ENCODE assay signal across 8 mouse cellular contexts in the genomic region with DNA sequence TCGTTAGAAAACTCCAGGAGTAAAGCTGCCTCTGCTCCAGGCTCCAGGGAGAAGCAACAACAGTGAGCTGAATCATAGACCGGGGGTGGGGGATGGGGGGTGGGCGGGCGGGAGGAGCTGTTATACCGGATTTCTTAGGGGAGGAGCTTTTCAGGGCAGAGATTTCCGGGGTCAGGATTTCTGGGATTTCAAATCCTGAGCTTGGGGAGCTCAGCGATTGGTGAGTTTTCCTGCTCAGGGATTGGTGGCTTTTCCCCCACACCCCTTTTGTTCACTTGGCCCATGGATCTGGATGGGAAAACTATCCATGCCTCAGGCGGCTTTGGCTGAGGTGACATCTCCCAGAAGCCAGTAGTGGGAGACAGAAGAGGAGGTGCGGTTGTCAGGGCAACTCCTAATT. TPM values are rescaled to one million over a fixed set of nuclear protein-coding genes. Genes with fewer than 3 reads are reported as not detected.
DNase-seq lines count a peak whose midpoint lies in the region; ATAC-seq and TF ChIP-seq lines count a peak whose summit lies in the region.

No protein-coding gene starts in this region.

- DNase-seq in spleen, adult 2 months (ENCODE audit: low read depth in 1 of 2, low spot score in 2 of 2) = no peak
- no peak for DNase-seq in spleen, postnatal 14 days (ENCODE audit: low spot score in 2 of 2)
- DNase-seq in heart, postnatal 4 days = peak; percentile 59
- DNase-seq in layer of hippocampus, adult 2 months (ENCODE audit: low spot score in 2 of 2) = peak; percentile 48 to 77
- DNase-seq in liver, postnatal 0 days = peak; percentile 55
- DNase-seq in ovary, postnatal 36 days (ENCODE audit: low spot score) = peak; percentile 44
- DNase-seq in spleen, adult 18-20 months = no peak

- peaks cover 15% of the 10 kb centered on the region for H3K36me3 ChIP-seq in spleen, adult 2 months (ENCODE audit: control insufficient read depth, insufficient read depth, low read length)
- H3K36me3 ChIP-seq in forebrain, embryonic 16.5 days (ENCODE audit: control insufficient read depth, insufficient read depth) = peaks cover 17% of the 10 kb centered on the region
- peaks cover 33% of the 10 kb centered on the region for H3K36me3 ChIP-seq in liver, postnatal 0 days (replicated peaks; ENCODE audit: insufficient read depth, low read length)

- H3K9me3 ChIP-seq in forebrain, embryonic 16.5 days (ENCODE audit: control insufficient read depth, low read length) = no peaks in the 10 kb centered on the region
- H3K9me3 ChIP-seq in liver, postnatal 0 days (ENCODE audit: low read length) = no peaks in the 10 kb centered on the region

- TF ChIP-seq POLR2A in spleen, adult 2 months (IDR thresholded peaks at IDR 0.05; ENCODE audit: low read depth, low read length) = no peak

- peak overlapping the region; percentile 32 for H3K9ac ChIP-seq in forebrain, embryonic 16.5 days (replicated peaks; ENCODE audit: low read depth, low read length)
- no peak overlapping the region for H3K9ac ChIP-seq in liver, postnatal 0 days (replicated peaks)

- no peak for TF ChIP-seq EP300 in liver, postnatal 0 days (IDR thresholded peaks at IDR 0.05; ENCODE audit: low read depth)

- no peak overlapping the region for H3K4me3 ChIP-seq in spleen, adult 2 months (ENCODE audit: extremely low read depth, insufficient read depth, insufficient read length)
- peak overlapping the region; percentile 15; the same call in 1 of the 2 replicates for H3K4me3 ChIP-seq in forebrain, embryonic 16.5 days (replicated peaks; ENCODE audit: low read length)
- H3K4me3 ChIP-seq in layer of hippocampus, adult 2 months = peak overlapping the region; percentile 26; the same call in 1 of the 2 replicates
- no peak overlapping the region for H3K4me3 ChIP-seq in liver, postnatal 0 days (ENCODE audit: low read depth, low read length)

- ATAC-seq in forebrain, embryonic 16.5 days = peak; percentile 13; the same call in 1 of the 2 replicates
- peak; percentile 26 for ATAC-seq in liver, postnatal 0 days

- 0 out of 2 replicates have a peak overlapping the region, but pooled peaks have one; percentile 13 for H3K27ac ChIP-seq in spleen, adult 2 months (ENCODE audit: insufficient read depth, low read length)
- H3K27ac ChIP-seq in forebrain, embryonic 16.5 days (ENCODE audit: low read length) = peak overlapping the region; percentile 82
- peak overlapping the region; percentile 97 for H3K27ac ChIP-seq in layer of hippocampus, adult 2 months
- peak overlapping the region; percentile 95 for H3K27ac ChIP-seq in liver, postnatal 0 days (ENCODE audit: low read depth)

- H3K4me2 ChIP-seq in forebrain, embryonic 16.5 days (ENCODE audit: low read length) = peak overlapping the region; percentile 42
- peak overlapping the region; percentile 87; the same call in 1 of the 2 replicates for H3K4me2 ChIP-seq in liver, postnatal 0 days (ENCODE audit: low read depth, low read length)

- H3K27me3 ChIP-seq in spleen, adult 2 months (ENCODE audit: control insufficient read depth, insufficient read depth, low read length) = no peaks in the 10 kb centered on the region
- H3K27me3 ChIP-seq in forebrain, embryonic 16.5 days (replicated peaks; ENCODE audit: control insufficient read depth, insufficient read depth, low read length) = no peaks in the 10 kb centered on the region
- no peaks in the 10 kb centered on the region for H3K27me3 ChIP-seq in liver, postnatal 0 days (ENCODE audit: insufficient read depth, low read length)

- TF ChIP-seq CTCF in spleen, adult 2 months (IDR thresholded peaks at IDR 0.05; ENCODE audit: extremely low read depth, insufficient read depth, insufficient read length, insufficient replicate concordance) = no peak
- TF ChIP-seq CTCF in layer of hippocampus, adult 2 months (conservative IDR thresholded peaks at IDR 0.05) = no peak
- TF ChIP-seq CTCF in liver, postnatal 0 days (IDR thresholded peaks at IDR 0.05; ENCODE audit: low read depth) = no peak

- 81% methylated on average over 9 of the region's 9 CpGs for WGBS in spleen, adult 2 months
- WGBS in forebrain, embryonic 16.5 days = 3% methylated on average over 9 of the region's 9 CpGs
- 54% methylated on average over 9 of the region's 9 CpGs for WGBS in liver, postnatal 0 days (ENCODE audit: insufficient replicate concordance)

- H3K4me1 ChIP-seq in spleen, adult 2 months (ENCODE audit: control insufficient read depth, insufficient read depth, insufficient read length) = peaks cover 4% of the 10 kb centered on the region; the same call in 1 of the 2 replicates
- peaks cover 39% of the 10 kb centered on the region for H3K4me1 ChIP-seq in forebrain, embryonic 16.5 days (replicated peaks; ENCODE audit: control insufficient read depth, insufficient read depth, low read length)
- peaks cover 41% of the 10 kb centered on the region for H3K4me1 ChIP-seq in liver, postnatal 0 days (ENCODE audit: insufficient read depth)

RNA-seq across cellular contexts. Expression of a gene that starts 1.5 kb away (rescaled TPM):
- polyA plus RNA-seq in spleen, adult 2 months (2012; rRNA removed) = 2.6 and 2.9 TPM in 2 replicates
- polyA plus RNA-seq in forebrain, embryonic 16.5 days (2015; fragmentation: Nextera tagmentation; extraction: Ambion mirVana) = 23.0 and 24.3 TPM in 2 replicates
- total RNA-seq in heart, postnatal 4 days (2021) = 10 to 100 TPM; 19.9 to 21.3 TPM
- 10 to 100 TPM; 29.1 to 33.3 TPM for total RNA-seq in layer of hippocampus, adult 2 months (2021)
- 14.3 and 15.4 TPM in 2 replicates for polyA plus RNA-seq in liver, postnatal 0 days (2015; fragmentation: Nextera tagmentation; extraction: Ambion mirVana)

RNA-seq across cellular contexts. Expression of a gene that starts 6.9 kb away (rescaled TPM):
- 16.4 and 17.7 TPM in 2 replicates for polyA plus RNA-seq in spleen, adult 2 months (2012; rRNA removed)
- 54.6 and 62.5 TPM in 2 replicates for polyA plus RNA-seq in forebrain, embryonic 16.5 days (2015; fragmentation: Nextera tagmentation; extraction: Ambion mirVana)
- total RNA-seq in heart, postnatal 4 days (2021) = 10 to 100 TPM; 19.1 to 21.5 TPM
- 10 to 100 TPM; 12.0 to 14.3 TPM for total RNA-seq in layer of hippocampus, adult 2 months (2021)
- 37.4 and 39.8 TPM in 2 replicates for polyA plus RNA-seq in liver, postnatal 0 days (2015; fragmentation: Nextera tagmentation; extraction: Ambion mirVana)

RNA-seq across cellular contexts. Expression of a gene that starts 52.9 kb away (rescaled TPM):
- polyA plus RNA-seq in spleen, adult 2 months (2012; rRNA removed) = 0.13 and 0.15 TPM in 2 replicates
- 39.3 and 52.6 TPM in 2 replicates for polyA plus RNA-seq in forebrain, embryonic 16.5 days (2015; fragmentation: Nextera tagmentation; extraction: Ambion mirVana)
- 1 to 10 TPM; 2.5 to 2.6 TPM for total RNA-seq in heart, postnatal 4 days (2021)
- 100 to 1,000 TPM; 294 to 323 TPM for total RNA-seq in layer of hippocampus, adult 2 months (2021)
- 0.39 and 0.41 TPM in 2 replicates for polyA plus RNA-seq in liver, postnatal 0 days (2015; fragmentation: Nextera tagmentation; extraction: Ambion mirVana)

Comparison
In these comparisons a context has a peak if more than half of its experiments do, and no peak if none do; other contexts are left out.
1. DNase-seq: peak in heart, postnatal 4 days (single experiment), layer of hippocampus, adult 2 months (2 of 2), liver, postnatal 0 days (single experiment) and ovary, postnatal 36 days (single experiment); none in spleen, adult 2 months (0 of 2), spleen, postnatal 14 days (0 of 2) and spleen, adult 18-20 months (0 of 2).
2. H3K27ac ChIP-seq: peak in every context shown above with its lines; median percentile 97 in layer of hippocampus, adult 2 months; 95 in liver, postnatal 0 days; 82 in forebrain, embryonic 16.5 days; 13 in spleen, adult 2 months.
3. H3K4me3 ChIP-seq: peak in forebrain, embryonic 16.5 days (single experiment) and layer of hippocampus, adult 2 months (single experiment); none in spleen, adult 2 months (single experiment) and liver, postnatal 0 days (single experiment).
4. RNA of a gene that starts 52.9 kb away (polyA plus RNA-seq): 39.3 to 52.6 TPM in forebrain, embryonic 16.5 days; 0.39 to 0.41 TPM in liver, postnatal 0 days and 0.13 to 0.15 TPM in spleen, adult 2 months; every median in the first group is over 10 times any median in the second.